Mouse (Mus musculus) limb, embryonic 14.5 days (tissue): ENCODE measurements around the gene Ppt2. TPM values are rescaled to one million over a fixed set of nuclear protein-coding genes. Genes with fewer than 3 reads are reported as not detected.
A peak's percentile ranks its signal among the peaks of the same experiment; 100 is the strongest.

ENCODE experiments used
- ATAC-seq: fragments of 200-750 bp; cut with Nextera tagmentation; 2 replicates; pipeline ENCODE4 v1.8.0; 2017; ENCODE audit warnings: low read depth, moderate number of reproducible peaks, moderate TSS enrichment; ENCODE audit not compliant: low FRiP score
- DNase-seq: peaks from one replicate; pipeline ENCODE4 v3.0.0-alpha.2; 2015; ENCODE audit warnings: low spot score
- H3K27ac ChIP-seq: fragments of 300-500 bp; sonication (generic); replicated peaks from 2 replicates; pipeline ENCODE4 v1.5.1; 2014; ENCODE audit warnings: low read depth, mild to moderate bottlenecking, low read length, moderate library complexity, mixed read lengths
- H3K27me3 ChIP-seq: fragments of 300-500 bp; sonication (generic); 2 replicates; pipeline ENCODE4 v1.6.1; 2014; ENCODE audit warnings: low read length, mixed read lengths; ENCODE audit not compliant: control insufficient read depth, insufficient read depth
- H3K36me3 ChIP-seq: fragments of 300-500 bp; sonication (generic); 2 replicates; pipeline ENCODE4 v1.6.1; 2014; ENCODE audit warnings: mild to moderate bottlenecking, low read length, moderate library complexity, mixed read lengths; ENCODE audit not compliant: control insufficient read depth, insufficient read depth
- H3K4me1 ChIP-seq: fragments of 300-500 bp; sonication (generic); 2 replicates; pipeline ENCODE4 v1.6.1; 2014; ENCODE audit warnings: antibody characterized with exemption, low read length, mixed read lengths; ENCODE audit not compliant: control insufficient read depth, insufficient read depth
- H3K4me2 ChIP-seq: fragments of 300-500 bp; sonication (generic); replicated peaks from 2 replicates; pipeline ENCODE4 v1.6.1; 2014; ENCODE audit warnings: low read depth, mild to moderate bottlenecking, low read length, moderate library complexity; ENCODE audit not compliant: severe bottlenecking
- H3K4me3 ChIP-seq: fragments of 300-500 bp; sonication (generic); replicated peaks from 2 replicates; pipeline ENCODE4 v1.5.1; 2014; ENCODE audit warnings: low read length
- H3K9ac ChIP-seq: fragments of 300-500 bp; sonication (generic); 2 replicates; pipeline ENCODE4 v1.6.1; 2014; ENCODE audit warnings: mild to moderate bottlenecking, low read depth, low read length, moderate library complexity; ENCODE audit not compliant: severe bottlenecking
- H3K9me3 ChIP-seq: fragments of 300-500 bp; sonication (generic); 2 replicates; pipeline ENCODE4 v1.6.1; 2016; ENCODE audit warnings: low read length; ENCODE audit not compliant: control insufficient read depth
- POLR2A ChIP-seq: fragments of 200-500 bp; IDR thresholded peaks from 2 replicates; pipeline ENCODE4 v1.8.0; 2012; ENCODE audit warnings: inconsistent platforms, mild to moderate bottlenecking, moderate library complexity, borderline replicate concordance; ENCODE audit not compliant: insufficient read depth, insufficient read length; ENCODE audit errors: extremely low read depth
- WGBS: fragments of 180-500 bp; shearing (Covaris S2); extraction: QIAGEN DNeasy Blood & Tissue Kit; methylation state at CpG from one replicate; pipeline ENCODE4 v1.1.7; 2014; 5-methylcytosine and 5-hydroxymethylcytosine counted together
- polyA plus RNA-seq, 2 experiments: library from polyadenylated mRNA; depleted of rRNA in 1 of 2; stranded (reverse) in 1 of 2; unstranded in 1 of 2; fragments of >200 nt; fragmentation: Nextera tagmentation in 1 of 2; extraction: Ambion mirVana in 1 of 2; gene quantifications; 2 replicates each; pipeline versions ENCODE4 v1.2.1 to v1.2.3; 2012 to 2014

Gene Ppt2
- polyA plus RNA-seq, 2 experiments, result 29.9 to 39.6 TPM

DNA sequence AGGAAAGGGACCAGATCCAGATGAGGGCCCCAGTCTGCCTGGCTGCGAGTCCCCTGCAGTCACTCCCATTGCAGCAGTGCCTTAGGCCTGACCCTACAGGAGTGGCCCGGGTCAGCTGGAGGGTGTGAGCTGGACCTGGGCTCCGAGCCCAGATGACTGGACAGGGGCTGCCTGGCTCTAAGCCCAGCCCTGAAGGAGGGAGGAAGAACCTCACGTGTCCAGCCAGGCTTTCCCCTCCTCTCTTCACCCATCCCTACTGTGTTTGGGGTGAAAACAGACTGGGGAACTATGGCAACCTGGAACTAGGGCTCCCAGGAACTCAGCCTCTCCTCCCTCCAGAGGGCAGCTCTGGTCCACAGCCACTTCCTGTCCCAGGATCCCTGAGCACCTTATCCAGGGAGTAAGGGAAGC lies 27.3 kb upstream of the Ppt2 start:
- ATAC-seq, result peak; percentile 64
- no peak for TF ChIP-seq POLR2A
- H3K27ac ChIP-seq, result peak overlapping the region; percentile 48

DNA sequence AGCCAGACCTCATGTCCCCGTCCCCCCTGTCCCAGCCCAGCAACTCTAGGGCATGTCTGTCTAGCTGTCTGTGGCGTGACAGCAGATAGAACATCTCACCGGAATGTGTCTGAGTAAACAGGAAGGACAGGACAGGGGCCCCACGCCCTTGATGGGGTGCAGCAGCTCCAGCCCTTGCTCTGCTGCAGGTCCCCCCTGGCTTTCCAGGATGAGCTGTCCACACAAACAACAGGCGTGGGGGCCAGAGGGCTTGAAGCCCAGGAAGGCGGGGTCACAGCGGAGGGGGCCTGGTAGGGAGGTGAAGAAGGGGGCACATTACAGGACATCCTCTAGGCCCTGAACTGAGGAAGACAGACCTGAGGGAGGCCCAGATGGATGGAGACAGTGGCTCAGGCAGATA lies 26.9 kb upstream of the Ppt2 start:
- DNase-seq (no peak), ATAC-seq (peak; percentile 9; the same call in 1 of the 2 replicates)
- Histone ChIP-seq H3K4me1 (no peaks in the 10 kb centered on the region; the same call in 1 of the 2 replicates), H3K4me2 (no peak overlapping the region), H3K27ac (peak overlapping the region; percentile 48), H3K36me3 (peaks cover 35% of the 10 kb centered on the region), H3K27me3 (peaks cover 11% of the 10 kb centered on the region), H3K9ac (no peak overlapping the region), H3K9me3 (no peaks in the 10 kb centered on the region), H3K4me3 (no peak overlapping the region)
- WGBS, result 80% methylated on average over 7 of the region's 7 CpGs
- TF ChIP-seq POLR2A, result no peak

More for the DNA sequence above, 27.3 kb upstream of the Ppt2 start:
- peaks cover 30% of the 10 kb centered on the region for H3K36me3 ChIP-seq
- peaks cover 16% of the 10 kb centered on the region for H3K27me3 ChIP-seq
- no peaks in the 10 kb centered on the region for H3K9me3 ChIP-seq
- H3K4me2 ChIP-seq, result no peak overlapping the region
- no peak overlapping the region for H3K4me3 ChIP-seq
- peak; percentile 62 for DNase-seq
- H3K9ac ChIP-seq, result no peak overlapping the region
- 46% methylated on average over 4 of the region's 4 CpGs for WGBS
- H3K4me1 ChIP-seq, result no peaks in the 10 kb centered on the region; the same call in none of the 2 replicates

GRCm38 (mm10) chr17:34654392-34654791 lies 26.1 kb upstream of the Ppt2 start:
- Histone ChIP-seq H3K27me3 (0 out of 2 replicates have a peak, but pooled peaks cover 6% of the 10 kb centered on the region), H3K27ac (no peak overlapping the region), H3K4me1 (no peaks in the 10 kb centered on the region), H3K9ac (no peak overlapping the region), H3K4me2 (no peak overlapping the region), H3K9me3 (no peaks in the 10 kb centered on the region), H3K36me3 (peaks cover 42% of the 10 kb centered on the region), H3K4me3 (no peak overlapping the region)
- TF ChIP-seq POLR2A, result no peak
- 94% methylated on average over 13 of the region's 13 CpGs for WGBS
- no peak for DNase-seq
- no peak for ATAC-seq

- no peak overlapping the region for H3K4me3 ChIP-seq
- no peak for ATAC-seq
- no peak for TF ChIP-seq POLR2A
- H3K27ac ChIP-seq, result no peak overlapping the region
- H3K9ac ChIP-seq, result no peak overlapping the region
- H3K9me3 ChIP-seq, result no peaks in the 10 kb centered on the region
- no peaks in the 10 kb centered on the region for H3K4me1 ChIP-seq
- H3K36me3 ChIP-seq, result peaks cover 48% of the 10 kb centered on the region
- no peaks in the 10 kb centered on the region for H3K27me3 ChIP-seq
- 64% methylated on average over 9 of the region's 9 CpGs for WGBS
- no peak overlapping the region for H3K4me2 ChIP-seq
- DNase-seq, result peak; percentile 57
Observed at GRCm38 (mm10) chr17:34653746-34654285, 25.5 kb upstream of the Ppt2 start.

GRCm38 (mm10) chr17:34652985-34653384 lies 24.7 kb upstream of the Ppt2 start:
- no peak overlapping the region for H3K27ac ChIP-seq
- H3K4me2 ChIP-seq, result no peak overlapping the region
- no peak for DNase-seq
- no peak overlapping the region for H3K4me3 ChIP-seq
- ATAC-seq, result no peak
- no peak overlapping the region for H3K9ac ChIP-seq
- H3K36me3 ChIP-seq, result peaks cover 53% of the 10 kb centered on the region
- no peaks in the 10 kb centered on the region for H3K9me3 ChIP-seq
- no peak for TF ChIP-seq POLR2A
- peaks cover 3% of the 10 kb centered on the region; the same call in 1 of the 2 replicates for H3K4me1 ChIP-seq
- H3K27me3 ChIP-seq, result no peaks in the 10 kb centered on the region
- WGBS, result 95% methylated on average over 8 of the region's 8 CpGs
